Mouse (Mus musculus) adrenal gland, postnatal 10 days (tissue): ENCODE results near the gene Rpl21. TPM values are rescaled to one million over a fixed set of nuclear protein-coding genes. Genes with fewer than 3 reads are reported as not detected.

Experiments used
- DNase-seq: peaks from one replicate; pipeline ENCODE4 v3.0.0; 2021; ENCODE audit warnings: mixed read lengths
- long read RNA-seq, 2 experiments: library from polyadenylated mRNA; stranded (forward); transcript quantifications; one replicate each; pipeline ENCODE4 v2.0.0; 2021
- total RNA-seq, 2 experiments: library from RNA; stranded (reverse); gene quantifications; 2 replicates each; pipeline ENCODE4 v1.2.3; 2021

Gene Rpl21
- 100 to 1,000 TPM; 288 to 299 TPM for total RNA-seq
- long read RNA-seq, experiment 1, partial matches to known transcripts, result 3 of 18 reads
- long read RNA-seq, experiment 1, other reads (novel, unspliced or antisense), result 3 of 18 reads
- long read RNA-seq, experiment 2, transcript Rpl21-204 (2 exons, 632 nt), result major isoform, 12 of 25 reads
- long read RNA-seq, experiment 2, partial matches to known transcripts, result 2 of 25 reads
- long read RNA-seq, experiment 2, other reads (novel, unspliced or antisense), result 1 of 25 reads

- DNase-seq, result peak; percentile 94
Observed at GRCm38 (mm10) chr5:146832769-146833448, at the start of gene Rpl21. Gene Rpl21, plus strand, starts transcription at chr5:146832890.

- no peak for DNase-seq
Observed at GRCm38 (mm10) chr5:146783300-146783699, 49.4 kb upstream of the Rpl21 start.

GRCm38 (mm10) chr5:146783891-146784290, 48.8 kb upstream of the Rpl21 start:
- DNase-seq, result no peak

GRCm38 (mm10) chr5:146786123-146786522, 46.6 kb upstream of the Rpl21 start:
- DNase-seq, result no peak

- DNase-seq, result no peak
Observed at GRCm38 (mm10) chr5:146789413-146789812, 43.3 kb upstream of the Rpl21 start.

GRCm38 (mm10) chr5:146790944-146791343, 41.7 kb upstream of the Rpl21 start:
- DNase-seq, result no peak

GRCm38 (mm10) chr5:146792140-146792791, 40.4 kb upstream of the Rpl21 start:
- no peak for DNase-seq

- no peak for DNase-seq
Observed at GRCm38 (mm10) chr5:146793630-146794083, 39.0 kb upstream of the Rpl21 start.

- DNase-seq, result peak; percentile 67
Observed at GRCm38 (mm10) chr5:146794084-146794852, 38.4 kb upstream of the Rpl21 start.

- peak; percentile 100 for DNase-seq
Observed at GRCm38 (mm10) chr5:146794853-146795252, 37.8 kb upstream of the Rpl21 start, which contains the start of gene Usp12. Gene Usp12, minus strand, starts transcription at chr5:146795006.

- no peak for DNase-seq
Observed at GRCm38 (mm10) chr5:146795728-146796127, 37.0 kb upstream of the Rpl21 start.

- DNase-seq, result no peak
Observed at GRCm38 (mm10) chr5:146798031-146798430, 34.7 kb upstream of the Rpl21 start.

GRCm38 (mm10) chr5:146806004-146806430, 26.7 kb upstream of the Rpl21 start:
- no peak for DNase-seq

- DNase-seq, result no peak
Observed at GRCm38 (mm10) chr5:146809951-146810350, 22.7 kb upstream of the Rpl21 start.

GRCm38 (mm10) chr5:146812866-146813265, 19.8 kb upstream of the Rpl21 start:
- DNase-seq, result no peak

GRCm38 (mm10) chr5:146813421-146813820, 19.3 kb upstream of the Rpl21 start:
- no peak for DNase-seq

- DNase-seq, result no peak
Observed at GRCm38 (mm10) chr5:146815394-146815793, 17.3 kb upstream of the Rpl21 start.

- DNase-seq, result no peak
Observed at GRCm38 (mm10) chr5:146817583-146817982, 15.1 kb upstream of the Rpl21 start.

- peak; percentile 58 for DNase-seq
Observed at GRCm38 (mm10) chr5:146818906-146819623, 13.6 kb upstream of the Rpl21 start.

GRCm38 (mm10) chr5:146823005-146823404, 9.7 kb upstream of the Rpl21 start:
- no peak for DNase-seq

GRCm38 (mm10) chr5:146829528-146829927, 3.2 kb upstream of the Rpl21 start:
- DNase-seq, result no peak

- no peak for DNase-seq
Observed at GRCm38 (mm10) chr5:146832435-146832768, 288 bp upstream of the Rpl21 start.
